Comparison of ENCODE assay signal across 23 mouse cellular contexts in genomic region chrX:37807286-37808080, GRCm38 (mm10). TPM values are rescaled to one million over a fixed set of nuclear protein-coding genes. Genes with fewer than 3 reads are reported as not detected.
DNase-seq lines count a peak whose midpoint lies in the region; TF ChIP-seq lines count a peak whose summit lies in the region.
"Had no signal": no experiment of that assay in that cellular context is flagged by ENCODE, and none has a peak within 500 bp of the region (broad histone marks: within the 10 kb centered on the region; RNA-seq: fewer than 3 reads in every experiment).

No protein-coding gene starts in this region.

- in situ Hi-C loops in CH12.LX (cut with MboI; ENCODE audit: low pct_ligation_motif_present, low pct_unique_long_range_greater_than_20kb, low sequenced_read_pairs), result no loop called here

- no peak for TF ChIP-seq POLR2A in heart, adult 2 months (IDR thresholded peaks at IDR 0.05; ENCODE audit: insufficient read depth, low read depth, low read length)
- no peak; the same call in 1 of the 2 replicates for TF ChIP-seq POLR2A in CH12.LX (IDR thresholded peaks at IDR 0.05; ENCODE audit: low read depth, low read length)

- no peak; the same call in none of the 2 replicates for TF ChIP-seq RAD21 in CH12.LX (IDR thresholded peaks at IDR 0.05; ENCODE audit: low read depth, low read length)

- H3K4me3 ChIP-seq in heart, adult 2 months, result no peak overlapping the region
- no peak overlapping the region for H3K4me3 ChIP-seq in layer of hippocampus, adult 2 months
- no peak overlapping the region for H3K4me3 ChIP-seq in CH12.LX (replicated peaks in 1 of 3; ENCODE audit: low read depth in 2 of 3, low read length in 2 of 3, poor library complexity in 1 of 3)
- H3K4me3 ChIP-seq: embryonic facial prominence, embryonic 13.5 days; intestine, embryonic 15.5 days; limb, embryonic 12.5 days; neural tube, embryonic 12.5 days had no signal

- TF ChIP-seq CTCF in heart, adult 2 months (IDR thresholded peaks at IDR 0.05), result peak; percentile 20; the same call in 1 of the 2 replicates
- TF ChIP-seq CTCF in layer of hippocampus, adult 2 months (conservative IDR thresholded peaks at IDR 0.05), result peak; percentile 13; the same call in 1 of the 2 replicates
- TF ChIP-seq CTCF in CH12.LX (conservative IDR thresholded peaks at IDR 0.05 in 1 of 2, IDR thresholded peaks at IDR 0.05 in 1 of 2; ENCODE audit: low read depth in 2 of 2, low read length in 2 of 2), result peak; percentile 43 to 51

- H3K9ac ChIP-seq in heart, adult 2 months (ENCODE audit: low read depth, low read length), result no peak overlapping the region
- H3K9ac ChIP-seq in CH12.LX (ENCODE audit: insufficient read depth, low read depth), result no peak overlapping the region
- H3K9ac ChIP-seq: embryonic facial prominence, embryonic 13.5 days; forebrain, postnatal 0 days; hindbrain, embryonic 14.5 days; intestine, embryonic 15.5 days; limb, embryonic 12.5 days; lung, embryonic 14.5 days; neural tube, embryonic 12.5 days had no signal

- intact Hi-C loops in heart, adult 2 months (cut with DNase I), result no loop called here
- intact Hi-C loops in heart, postnatal 14 days (cut with DNase I), result no loop called here

- TF ChIP-seq EP300 in heart, adult 2 months (IDR thresholded peaks at IDR 0.05; ENCODE audit: insufficient read depth, low read depth, low read length), result no peak
- TF ChIP-seq EP300 in CH12.LX (IDR thresholded peaks at IDR 0.05; ENCODE audit: low read length), result no peak

- H3K4me1 ChIP-seq in heart, adult 2 months (ENCODE audit: control insufficient read depth, insufficient read depth, low read length), result no peaks in the 10 kb centered on the region
- H3K4me1 ChIP-seq in CH12.LX (ENCODE audit: control insufficient read depth in 1 of 2, insufficient read depth in 2 of 2), result peaks cover 0 to 3% of the 10 kb centered on the region in 2 experiments; a peak in 2 of 4 replicates
- H3K4me1 ChIP-seq: embryonic facial prominence, embryonic 13.5 days; intestine, embryonic 15.5 days; limb, embryonic 12.5 days; neural tube, embryonic 12.5 days had no signal

- H3K27me3 ChIP-seq in heart, adult 2 months (ENCODE audit: control insufficient read depth, insufficient read depth, low read length), result no peaks in the 10 kb centered on the region
- H3K27me3 ChIP-seq in CH12.LX (replicated peaks), result no peaks in the 10 kb centered on the region
- H3K27me3 ChIP-seq: embryonic facial prominence, embryonic 13.5 days; intestine, embryonic 15.5 days; limb, embryonic 12.5 days; neural tube, embryonic 12.5 days had no signal

- no peaks in the 10 kb centered on the region for H3K79me2 ChIP-seq in heart, adult 2 months (replicated peaks; ENCODE audit: control insufficient read depth, insufficient read depth, low read length)
- H3K79me2 ChIP-seq in CH12.LX (replicated peaks; ENCODE audit: control insufficient read depth, extremely low read depth, insufficient read depth, poor library complexity, severe bottlenecking), result peaks cover 13% of the 10 kb centered on the region

- no peaks in the 10 kb centered on the region for H3K36me3 ChIP-seq in heart, adult 2 months (ENCODE audit: control insufficient read depth, insufficient read depth, low read length)
- H3K36me3 ChIP-seq in CH12.LX (replicated peaks in 1 of 2; ENCODE audit: control insufficient read depth in 1 of 2, insufficient read depth in 1 of 2, low read length in 1 of 2), result peaks cover 4 to 44% of the 10 kb centered on the region in 2 experiments
- H3K36me3 ChIP-seq: embryonic facial prominence, embryonic 13.5 days; intestine, embryonic 15.5 days; limb, embryonic 12.5 days; neural tube, embryonic 12.5 days had no signal

- H3K9me3 ChIP-seq in CH12.LX (replicated peaks; ENCODE audit: low read length), result no peaks in the 10 kb centered on the region
- H3K9me3 ChIP-seq: embryonic facial prominence, embryonic 13.5 days; intestine, embryonic 15.5 days; limb, embryonic 12.5 days; neural tube, embryonic 12.5 days had no signal

- no peak overlapping the region for H3K4me2 ChIP-seq in CH12.LX (ENCODE audit: insufficient read depth, low read depth, poor library complexity, severe bottlenecking)
- H3K4me2 ChIP-seq: embryonic facial prominence, embryonic 13.5 days; hindbrain, embryonic 14.5 days; intestine, embryonic 15.5 days; limb, embryonic 12.5 days; lung, embryonic 14.5 days; midbrain, embryonic 11.5 days; neural tube, embryonic 12.5 days had no signal

- no peak overlapping the region for H3K27ac ChIP-seq in heart, adult 2 months
- no peak overlapping the region for H3K27ac ChIP-seq in layer of hippocampus, adult 2 months
- no peak overlapping the region for H3K27ac ChIP-seq in CH12.LX (ENCODE audit: insufficient read depth, low read depth)
- H3K27ac ChIP-seq: embryonic facial prominence, embryonic 13.5 days; hindbrain, embryonic 14.5 days; intestine, embryonic 15.5 days; limb, embryonic 12.5 days; macrophage; neural tube, embryonic 12.5 days had no signal

- dilution Hi-C loops in CH12.LX (cut with MboI; ENCODE audit: extremely low pct_ligation_motif_present, extremely low pct_unique_long_range_greater_than_20kb, low sequenced_read_pairs), result no loop called here

- no peak for DNase-seq in heart, adult 2 months
- no peak for DNase-seq in heart, postnatal 14 days
- no peak for DNase-seq in layer of hippocampus, adult 2 months (ENCODE audit: low spot score in 2 of 2)
- no peak for DNase-seq in layer of hippocampus, adult 9-11 months
- DNase-seq in CH12.LX (ENCODE audit: extremely low read depth) (peak; percentile 25), R1 (ENCODE audit: low read depth, low spot score) (peak; percentile 80)
- DNase-seq in thymus, adult 18-20 months, result no peak
- no peak for DNase-seq in spleen, postnatal 14 days (ENCODE audit: low spot score in 2 of 2)
- DNase-seq: adrenal gland, adult 2 months; cerebellum, adult 9-11 months; forebrain, postnatal 0 days; heart, adult 18-20 months; lung, embryonic 14.5 days had no signal

- 78% methylated on average over 15 of the region's 15 CpGs for WGBS in heart, adult 2 months

TF ChIP-seq in CH12.LX, 34 proteins besides CTCF, POLR2A, EP300 and RAD21:
- TF ChIP-seq MAFK (IDR thresholded peaks at IDR 0.05; ENCODE audit: insufficient replicate concordance, low read length), result no peak

RNA-seq across cellular contexts. Expression of gene Rhox5, which starts 2.8 kb away (rescaled TPM):
- total RNA-seq in heart, adult 2 months (2021), result 1 to 10 TPM in 1 of 2 experiments, not detected in 1; 1.2 TPM
- 1.2 and 1.4 TPM in 2 replicates for polyA plus RNA-seq in heart, adult 2 months (2012; rRNA removed)
- 1 to 10 TPM; 1.7 to 3.7 TPM for total RNA-seq in heart, postnatal 14 days (2021)
- total RNA-seq in layer of hippocampus, adult 2 months (2021), result not detected
- 771 and 814 TPM in 2 replicates for total RNA-seq in CH12.LX (2012; rRNA removed)
- 67.3 and 73.6 TPM in 2 replicates for total RNA-seq in CH12.LX (2014; rRNA removed)
- polyA plus RNA-seq in CH12.LX (2012; ENCODE audit: insufficient read length, low read depth), result 164 and 235 TPM in 2 replicates
- total RNA-seq: adrenal gland, adult 2 months; forebrain, postnatal 0 days; gastrocnemius, adult 18-20 months; monocyte, adult 5-6 weeks had no signal
- polyA plus RNA-seq: adrenal gland, adult 2 months; macrophage had no signal

RNA-seq across cellular contexts. Expression of gene Rhox6, which starts 19.2 kb away (rescaled TPM):
- total RNA-seq in heart, adult 2 months (2021), result not detected
- not detected in 2 replicates for polyA plus RNA-seq in heart, adult 2 months (2012; rRNA removed)
- not detected for total RNA-seq in heart, postnatal 14 days (2021)
- not detected for total RNA-seq in layer of hippocampus, adult 2 months (2021)
- total RNA-seq in CH12.LX (2012; rRNA removed) (not detected in 2 replicates), CH12.LX (2014; rRNA removed) (not detected in 2 replicates)
- not detected in 2 replicates for polyA plus RNA-seq in CH12.LX (2012; ENCODE audit: insufficient read length, low read depth)
- total RNA-seq: adrenal gland, adult 2 months; forebrain, postnatal 0 days; gastrocnemius, adult 18-20 months; heart, adult 18-20 months; monocyte, adult 5-6 weeks had no signal
- polyA plus RNA-seq: adrenal gland, adult 2 months; embryonic facial prominence, embryonic 13.5 days; forebrain, postnatal 0 days; heart, embryonic 16.5 days; hindbrain, embryonic 14.5 days; limb, embryonic 12.5 days; lung, embryonic 14.5 days; macrophage; midbrain, embryonic 11.5 days; neural tube, embryonic 12.5 days had no signal

RNA-seq across cellular contexts. Expression of gene Rhox7a, which starts 24.0 kb away (rescaled TPM):
- total RNA-seq in heart, adult 2 months (2021), result not detected
- polyA plus RNA-seq in heart, adult 2 months (2012; rRNA removed), result not detected in 2 replicates
- not detected for total RNA-seq in heart, postnatal 14 days (2021)
- not detected for total RNA-seq in layer of hippocampus, adult 2 months (2021)
- not detected in 2 replicates for total RNA-seq in CH12.LX (2012; rRNA removed)
- total RNA-seq in CH12.LX (2014; rRNA removed), result not detected in 2 replicates
- not detected in 2 replicates for polyA plus RNA-seq in CH12.LX (2012; ENCODE audit: insufficient read length, low read depth)
- total RNA-seq: adrenal gland, adult 2 months; forebrain, postnatal 0 days; gastrocnemius, adult 18-20 months; heart, adult 18-20 months; monocyte, adult 5-6 weeks had no signal
- polyA plus RNA-seq: adrenal gland, adult 2 months; embryonic facial prominence, embryonic 13.5 days; forebrain, postnatal 0 days; heart, embryonic 16.5 days; hindbrain, embryonic 14.5 days; intestine, embryonic 15.5 days; limb, embryonic 12.5 days; lung, embryonic 14.5 days; macrophage; midbrain, embryonic 11.5 days; neural tube, embryonic 12.5 days had no signal

Comparison
In these comparisons a context has a peak if more than half of its experiments do, and no peak if none do; other contexts are left out.
1. DNase-seq: peak in CH12.LX (single experiment) and R1 (single experiment); none in heart, adult 2 months (0 of 2), heart, postnatal 14 days (0 of 2), layer of hippocampus, adult 2 months (0 of 2), layer of hippocampus, adult 9-11 months (single experiment), thymus, adult 18-20 months (0 of 2) and spleen, postnatal 14 days (0 of 2).
2. RNA of gene Rhox5, which starts 2.8 kb away (total RNA-seq): 67.3 to 814 TPM in CH12.LX; 1.7 to 3.7 TPM in heart, postnatal 14 days, 1.2 TPM in heart, adult 2 months and not detected in layer of hippocampus, adult 2 months; every median in the first group is over 10 times any median in the second.
3. Peak in every context shown above with its lines, with median percentiles within 50 percentile points of each other: CTCF ChIP-seq.